ENCODE assay signal across 11 mouse cellular contexts in genomic region chr17:29297813-29298212, GRCm38 (mm10). TPM values are rescaled to one million over a fixed set of nuclear protein-coding genes. Genes with fewer than 3 reads are reported as not detected.
DNase-seq lines count a peak whose midpoint lies in the region; ATAC-seq and TF ChIP-seq lines count a peak whose summit lies in the region.
"Had no signal": no experiment of that assay in that cellular context is flagged by ENCODE, and none has a peak within 500 bp of the region (broad histone marks: within the 10 kb centered on the region; RNA-seq: fewer than 3 reads in every experiment).

No protein-coding gene starts in this region.

- 73% methylated on average over 6 of the region's 6 CpGs for WGBS in liver, postnatal 0 days (ENCODE audit: insufficient replicate concordance)
- 71% methylated on average over 6 of the region's 6 CpGs for WGBS in liver, embryonic 12.5 days (ENCODE audit: insufficient replicate concordance)

- no peak overlapping the region for H3K4me3 ChIP-seq in liver, postnatal 0 days (ENCODE audit: low read depth, low read length)
- no peak overlapping the region for H3K4me3 ChIP-seq in liver, embryonic 12.5 days
- H3K4me3 ChIP-seq: hindbrain, embryonic 12.5 days had no signal

- no peak for TF ChIP-seq EP300 in liver, postnatal 0 days (IDR thresholded peaks at IDR 0.05; ENCODE audit: low read depth)

- no peak overlapping the region for H3K4me2 ChIP-seq in liver, postnatal 0 days (ENCODE audit: low read depth, low read length)
- no peak overlapping the region for H3K4me2 ChIP-seq in liver, embryonic 12.5 days
- H3K4me2 ChIP-seq: hindbrain, embryonic 12.5 days; midbrain, embryonic 11.5 days had no signal

- no peak overlapping the region for H3K9ac ChIP-seq in liver, postnatal 0 days (replicated peaks)
- H3K9ac ChIP-seq in liver, embryonic 12.5 days, result no peak overlapping the region
- H3K9ac ChIP-seq: hindbrain, embryonic 12.5 days had no signal

- H3K9me3 ChIP-seq in liver, postnatal 0 days (ENCODE audit: low read length), result no peaks in the 10 kb centered on the region
- no peaks in the 10 kb centered on the region for H3K9me3 ChIP-seq in liver, embryonic 12.5 days (replicated peaks)
- H3K9me3 ChIP-seq: hindbrain, embryonic 12.5 days had no signal

- H3K27me3 ChIP-seq in liver, postnatal 0 days (ENCODE audit: insufficient read depth, low read length), result no peaks in the 10 kb centered on the region
- H3K27me3 ChIP-seq in liver, embryonic 12.5 days (replicated peaks), result no peaks in the 10 kb centered on the region
- H3K27me3 ChIP-seq: hindbrain, embryonic 12.5 days had no signal

- 0 out of 2 replicates have a peak, but pooled peaks have one; percentile 11 for TF ChIP-seq CTCF in liver, postnatal 0 days (IDR thresholded peaks at IDR 0.05; ENCODE audit: low read depth)
- TF ChIP-seq CTCF in brain, embryonic 14.5 days (IDR thresholded peaks at IDR 0.05; ENCODE audit: borderline replicate concordance, extremely low read depth, insufficient read depth, insufficient read length), result peak; percentile 12; the same call in 1 of the 2 replicates

- no peak for ATAC-seq in liver, postnatal 0 days
- no peak for ATAC-seq in liver, embryonic 12.5 days

- TF ChIP-seq POLR2A in brain, embryonic 14.5 days (IDR thresholded peaks at IDR 0.05; ENCODE audit: borderline replicate concordance, extremely low read depth, insufficient read depth, insufficient read length, poor library complexity, severe bottlenecking), result no peak

- H3K4me1 ChIP-seq in liver, postnatal 0 days (ENCODE audit: insufficient read depth), result peaks cover 20% of the 10 kb centered on the region
- peaks cover 8% of the 10 kb centered on the region; the same call in 1 of the 2 replicates for H3K4me1 ChIP-seq in liver, embryonic 12.5 days

- peak; percentile 88 for DNase-seq in heart, adult 11 months
- no peak for DNase-seq in heart, postnatal 25 days (ENCODE audit: low spot score)
- no peak for DNase-seq in liver, postnatal 0 days
- no peak for DNase-seq in brain, embryonic 14.5 days (ENCODE audit: low read depth)
- peak; percentile 30 for DNase-seq in thymus, postnatal 25 days
- DNase-seq in frontal cortex, postnatal 25 days (ENCODE audit: low spot score in 2 of 2), result no peak
- DNase-seq in right cerebral cortex, postnatal 10 days (ENCODE audit: low spot score in 2 of 2), result no peak
- DNase-seq: embryo, embryonic 11 days had no signal

- H3K27ac ChIP-seq in liver, postnatal 0 days (ENCODE audit: low read depth), result no peak overlapping the region
- no peak overlapping the region for H3K27ac ChIP-seq in liver, embryonic 12.5 days
- H3K27ac ChIP-seq: hindbrain, embryonic 12.5 days had no signal

- peaks cover 73% of the 10 kb centered on the region for H3K36me3 ChIP-seq in liver, postnatal 0 days (replicated peaks; ENCODE audit: insufficient read depth, low read length)
- peaks cover 85% of the 10 kb centered on the region for H3K36me3 ChIP-seq in liver, embryonic 12.5 days

- intact Hi-C loops in heart, postnatal 25 days (cut with DNase I), result no loop called here

RNA-seq across cellular contexts. Expression of gene Pi16, which starts 19.7 kb away (rescaled TPM):
- 10 to 100 TPM; 32.6 to 45.8 TPM for total RNA-seq in heart, postnatal 25 days (2021)
- polyA plus RNA-seq in liver, postnatal 0 days (2015; fragmentation: Nextera tagmentation; extraction: Ambion mirVana), result 2.1 and 2.2 TPM in 2 replicates
- polyA plus RNA-seq in liver, embryonic 12.5 days (2016; fragmentation: Nextera tagmentation; extraction: Ambion mirVana), result 0.37 and 0.59 TPM in 2 replicates
- 2.9 and 3.6 TPM in 2 replicates for polyA plus RNA-seq in brain, embryonic 14.5 days (2012; rRNA removed)

RNA-seq across cellular contexts. Expression of gene BC004004, which starts 29.2 kb away (rescaled TPM):
- total RNA-seq in heart, postnatal 25 days (2021), result 100 to 1,000 TPM; 192 to 222 TPM
- 101 and 105 TPM in 2 replicates for polyA plus RNA-seq in liver, postnatal 0 days (2015; fragmentation: Nextera tagmentation; extraction: Ambion mirVana)
- 51.5 and 54.6 TPM in 2 replicates for polyA plus RNA-seq in liver, embryonic 12.5 days (2016; fragmentation: Nextera tagmentation; extraction: Ambion mirVana)
- 80.8 and 84.9 TPM in 2 replicates for polyA plus RNA-seq in brain, embryonic 14.5 days (2012; rRNA removed)

RNA-seq across cellular contexts. Expression of gene Ppil1, which starts 33.8 kb away (rescaled TPM):
- total RNA-seq in heart, postnatal 25 days (2021), result 10 to 100 TPM; 29.0 to 29.6 TPM
- polyA plus RNA-seq in liver, postnatal 0 days (2015; fragmentation: Nextera tagmentation; extraction: Ambion mirVana), result 36.1 and 42.1 TPM in 2 replicates
- 123 and 126 TPM in 2 replicates for polyA plus RNA-seq in liver, embryonic 12.5 days (2016; fragmentation: Nextera tagmentation; extraction: Ambion mirVana)
- 66.6 and 73.3 TPM in 2 replicates for polyA plus RNA-seq in brain, embryonic 14.5 days (2012; rRNA removed)

RNA-seq across cellular contexts. Expression of gene Mtch1, which starts 49.9 kb away (rescaled TPM):
- total RNA-seq in heart, postnatal 25 days (2021), result 100 to 1,000 TPM; 220 TPM
- 49.0 and 57.5 TPM in 2 replicates for polyA plus RNA-seq in liver, postnatal 0 days (2015; fragmentation: Nextera tagmentation; extraction: Ambion mirVana)
- polyA plus RNA-seq in liver, embryonic 12.5 days (2016; fragmentation: Nextera tagmentation; extraction: Ambion mirVana), result 107 and 109 TPM in 2 replicates
- 698 and 767 TPM in 2 replicates for polyA plus RNA-seq in brain, embryonic 14.5 days (2012; rRNA removed)

RNA-seq across cellular contexts. Expression of gene Cpne5, which starts 59.8 kb away (rescaled TPM):
- total RNA-seq in heart, postnatal 25 days (2021), result 1 to 10 TPM; 5.1 to 5.6 TPM
- polyA plus RNA-seq in liver, postnatal 0 days (2015; fragmentation: Nextera tagmentation; extraction: Ambion mirVana), result 0.33 and 0.46 TPM in 2 replicates
- 0.18 and 0.33 TPM in 2 replicates for polyA plus RNA-seq in liver, embryonic 12.5 days (2016; fragmentation: Nextera tagmentation; extraction: Ambion mirVana)
- polyA plus RNA-seq in brain, embryonic 14.5 days (2012; rRNA removed), result 29.4 and 37.8 TPM in 2 replicates

Comparison
In these comparisons a context has a peak if more than half of its experiments do, and no peak if none do; other contexts are left out.
1. DNase-seq: peak in heart, adult 11 months (single experiment) and thymus, postnatal 25 days (single experiment); none in heart, postnatal 25 days (single experiment), liver, postnatal 0 days (single experiment), brain, embryonic 14.5 days (single experiment), frontal cortex, postnatal 25 days (0 of 2) and right cerebral cortex, postnatal 10 days (0 of 2).